Comparison of ENCODE assay signal across 30 mouse cellular contexts in genomic region chr15:23455344-23455743, GRCm38 (mm10).
A peak's percentile ranks its signal among the peaks of the same experiment; 100 is the strongest.
DNase-seq lines count a peak whose midpoint lies in the region; ATAC-seq and TF ChIP-seq lines count a peak whose summit lies in the region.
"Had no signal": no experiment of that assay in that cellular context is flagged by ENCODE, and none has a peak within 500 bp of the region (broad histone marks: within the 10 kb centered on the region; RNA-seq: fewer than 3 reads in every experiment).

No protein-coding gene starts in this region.

- peak; percentile 13 to 42 for DNase-seq in cerebellum, postnatal 14 days
- DNase-seq in lung, postnatal 0 days (ENCODE audit: low spot score), result peak; percentile 7
- DNase-seq in lung, postnatal 25 days (ENCODE audit: low spot score), result no peak
- DNase-seq in brain, embryonic 14.5 days (ENCODE audit: low read depth), result peak; percentile 51
- no peak for DNase-seq in right cerebral cortex, postnatal 36 days (ENCODE audit: low spot score in 2 of 2)
- DNase-seq: adrenal gland, postnatal 25 days; gastrocnemius, adult 2 months; gastrocnemius, postnatal 36 days; heart, adult 18-20 months; heart, postnatal 36 days; kidney, adult 11 months; kidney, postnatal 25 days; lung, postnatal 4 days; midbrain, embryonic 14.5 days; retina, postnatal 1 day; right cerebral cortex, postnatal 14 days; thymus, postnatal 14 days had no signal

- no peaks in the 10 kb centered on the region for H3K36me3 ChIP-seq in lung, postnatal 0 days (ENCODE audit: insufficient read depth, low read length)
- H3K36me3 ChIP-seq in neural tube, embryonic 15.5 days, result no peaks in the 10 kb centered on the region
- H3K36me3 ChIP-seq: limb, embryonic 13.5 days; lung, embryonic 15.5 days; neural tube, embryonic 12.5 days; stomach, embryonic 15.5 days had no signal

- no peak for TF ChIP-seq EP300 in lung, postnatal 0 days (IDR thresholded peaks at IDR 0.05)

- no peak for TF ChIP-seq CTCF in lung, postnatal 0 days (IDR thresholded peaks at IDR 0.05)
- no peak for TF ChIP-seq CTCF in brain, embryonic 14.5 days (IDR thresholded peaks at IDR 0.05; ENCODE audit: borderline replicate concordance, extremely low read depth, insufficient read depth, insufficient read length)

- H3K4me1 ChIP-seq in lung, postnatal 0 days (ENCODE audit: insufficient read depth, low read depth, low read length), result no peaks in the 10 kb centered on the region
- H3K4me1 ChIP-seq in neural tube, embryonic 15.5 days, result 0 out of 2 replicates have a peak, but pooled peaks cover 6% of the 10 kb centered on the region
- H3K4me1 ChIP-seq: limb, embryonic 13.5 days; megakaryocyte, embryonic 14.5 days; neural tube, embryonic 12.5 days; stomach, embryonic 15.5 days had no signal

- WGBS in lung, postnatal 0 days, result 49% methylated on average over 7 of the region's 7 CpGs
- 62% methylated on average over 7 of the region's 7 CpGs for WGBS in neural tube, embryonic 15.5 days

- H3K27me3 ChIP-seq in lung, postnatal 0 days (replicated peaks; ENCODE audit: insufficient read depth, low read length), result no peaks in the 10 kb centered on the region
- no peaks in the 10 kb centered on the region for H3K27me3 ChIP-seq in neural tube, embryonic 15.5 days (replicated peaks)
- H3K27me3 ChIP-seq: limb, embryonic 13.5 days; lung, embryonic 15.5 days; megakaryocyte, embryonic 14.5 days; neural tube, embryonic 12.5 days; stomach, embryonic 15.5 days had no signal

- ATAC-seq in cerebellum, adult (ENCODE audit: insufficient number of reproducible peaks, low FRiP score, low TSS enrichment), result no peak
- no peak for ATAC-seq in lung, postnatal 0 days
- 0 out of 2 replicates have a peak, but pooled peaks have one; percentile 35 for ATAC-seq in neural tube, embryonic 15.5 days (ENCODE audit: low FRiP score)
- ATAC-seq: CD4-positive, CD25-positive, alpha-beta regulatory T cell, adult 4 months; forebrain, embryonic 16.5 days; inflammation-experienced regulatory T-cells, adult 6 months had no signal

- H3K4me2 ChIP-seq in lung, postnatal 0 days (replicated peaks; ENCODE audit: low read depth, low read length), result no peak overlapping the region
- H3K4me2 ChIP-seq in neural tube, embryonic 15.5 days, result no peak overlapping the region
- H3K4me2 ChIP-seq: heart, embryonic 11.5 days; limb, embryonic 13.5 days; liver, embryonic 11.5 days; lung, embryonic 15.5 days; neural tube, embryonic 12.5 days; stomach, embryonic 15.5 days had no signal

- no peak for TF ChIP-seq POLR2A in brain, embryonic 14.5 days (IDR thresholded peaks at IDR 0.05; ENCODE audit: borderline replicate concordance, extremely low read depth, insufficient read depth, insufficient read length, poor library complexity, severe bottlenecking)

- no peak overlapping the region for H3K27ac ChIP-seq in lung, postnatal 0 days (ENCODE audit: low read length)
- 0 out of 2 replicates have a peak overlapping the region, but pooled peaks have one; percentile 18 for H3K27ac ChIP-seq in neural tube, embryonic 15.5 days (replicated peaks)
- H3K27ac ChIP-seq: gastrocnemius, adult 2 months; limb, embryonic 13.5 days; lung, embryonic 15.5 days; neural tube, embryonic 12.5 days; stomach, embryonic 15.5 days had no signal

- H3K4me3 ChIP-seq in lung, postnatal 0 days (ENCODE audit: low read depth, low read length), result no peak overlapping the region
- H3K4me3 ChIP-seq in neural tube, embryonic 15.5 days (replicated peaks), result no peak overlapping the region
- H3K4me3 ChIP-seq: erythroblast, embryonic 14.5 days; gastrocnemius, adult 2 months; limb, embryonic 13.5 days; lung, embryonic 15.5 days; megakaryocyte, embryonic 14.5 days; neural tube, embryonic 12.5 days; stomach, embryonic 15.5 days had no signal

- H3K9me3 ChIP-seq in lung, postnatal 0 days (ENCODE audit: low read length), result no peaks in the 10 kb centered on the region
- H3K9me3 ChIP-seq in neural tube, embryonic 15.5 days (replicated peaks), result no peaks in the 10 kb centered on the region
- H3K9me3 ChIP-seq: limb, embryonic 13.5 days; lung, embryonic 15.5 days; neural tube, embryonic 12.5 days; stomach, embryonic 15.5 days had no signal

- no peak overlapping the region for H3K9ac ChIP-seq in lung, postnatal 0 days (replicated peaks; ENCODE audit: low read depth)
- no peak overlapping the region for H3K9ac ChIP-seq in neural tube, embryonic 15.5 days (replicated peaks)
- H3K9ac ChIP-seq: limb, embryonic 13.5 days; lung, embryonic 15.5 days; neural tube, embryonic 12.5 days; stomach, embryonic 15.5 days had no signal

Comparison
In these comparisons a context has a peak if more than half of its experiments do, and no peak if none do; other contexts are left out.
1. DNase-seq: peak in cerebellum, postnatal 14 days (2 of 2), lung, postnatal 0 days (single experiment) and brain, embryonic 14.5 days (single experiment); none in lung, postnatal 25 days (single experiment) and right cerebral cortex, postnatal 36 days (0 of 2).